Mouse (Mus musculus): ENCODE data around the gene Pxn. TPM values are rescaled to one million over a fixed set of nuclear protein-coding genes. Genes with fewer than 3 reads are reported as not detected.
A peak's percentile ranks its signal among the peaks of the same experiment; 100 is the strongest.
"Not testable (repeated sequence)": the region's sequence is repeated elsewhere in the genome, so short reads cannot be mapped to it uniquely, and the experiment has no call there.

The Pxn gene
- polyA plus RNA-seq, 1 experiment from 2014 or later: 23.4 TPM

DNA sequence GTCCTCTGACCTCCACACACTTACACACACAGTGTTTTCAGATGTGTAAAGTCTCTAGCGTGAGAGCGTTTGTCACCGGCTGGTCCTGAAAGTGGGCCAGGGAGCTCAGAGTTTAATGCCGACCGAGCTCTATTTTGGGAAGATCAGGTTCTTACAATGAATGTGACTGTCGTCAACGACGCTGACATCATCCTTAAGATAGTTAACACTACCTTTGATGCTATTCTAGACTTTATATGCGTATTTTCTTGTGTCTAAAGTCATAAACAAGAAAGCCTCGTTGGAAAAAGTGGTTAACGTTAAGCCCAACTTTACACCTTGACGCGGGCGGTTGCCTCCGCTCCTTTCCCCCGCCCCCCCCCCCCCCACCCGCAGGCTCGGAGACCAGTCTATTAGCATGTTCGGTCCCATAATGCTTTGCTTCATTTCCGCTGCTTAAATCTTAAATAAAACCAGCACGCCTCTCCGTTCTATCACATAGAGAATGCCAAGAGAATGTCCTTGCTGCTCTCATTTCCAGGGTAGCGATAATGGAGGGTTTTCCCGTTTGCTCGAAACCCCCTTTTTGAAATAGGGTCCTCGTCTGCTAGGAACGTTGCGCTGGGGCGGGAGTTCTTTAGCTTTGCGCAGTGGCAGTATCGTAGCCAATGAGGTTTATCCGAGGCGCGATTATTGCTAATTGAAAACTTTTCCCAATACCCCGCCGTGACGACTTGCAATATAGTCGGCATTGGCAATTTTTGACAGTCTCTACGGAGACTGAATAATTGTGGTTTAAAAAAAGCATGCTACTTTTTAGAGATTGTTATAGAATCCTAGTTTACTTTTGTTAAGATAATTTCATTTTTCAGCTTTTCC is 17.4 kb upstream of the Pxn start:
- Histone ChIP-seq H3K27ac (peak overlapping the region; percentile 100), H3K4me2 (peak overlapping the region; percentile 70), H3K4me3 (peak overlapping the region; percentile 43), H3K36me3 (no peaks in the 10 kb centered on the region), H3K27me3 (no peaks in the 10 kb centered on the region), H3K4me1 (replicated peaks) (peaks cover 27% of the 10 kb centered on the region), H3K9ac (peak overlapping the region; percentile 84), H3K9me3 (no peaks in the 10 kb centered on the region)
- peak; percentile 70 for ATAC-seq (ENCODE audit: low FRiP score)
- WGBS: 1% methylated on average over 39 of the region's 39 CpGs

GRCm38 (mm10) chr5:115489699-115490637 is 16.5 kb upstream of the Pxn start:
- H3K36me3 ChIP-seq: no peaks in the 10 kb centered on the region
- WGBS: under 1% methylated on average over 50 of the region's 50 CpGs
- peak overlapping the region; percentile 70 for H3K4me2 ChIP-seq
- H3K27ac ChIP-seq: peak overlapping the region; percentile 100
- H3K9ac ChIP-seq: peak overlapping the region; percentile 84
- H3K4me3 ChIP-seq: peak overlapping the region; percentile 43
- no peaks in the 10 kb centered on the region for H3K27me3 ChIP-seq
- no peaks in the 10 kb centered on the region for H3K9me3 ChIP-seq
- peaks cover 22% of the 10 kb centered on the region for H3K4me1 ChIP-seq (replicated peaks)
- ATAC-seq (ENCODE audit: low FRiP score): peak; percentile 78

DNA sequence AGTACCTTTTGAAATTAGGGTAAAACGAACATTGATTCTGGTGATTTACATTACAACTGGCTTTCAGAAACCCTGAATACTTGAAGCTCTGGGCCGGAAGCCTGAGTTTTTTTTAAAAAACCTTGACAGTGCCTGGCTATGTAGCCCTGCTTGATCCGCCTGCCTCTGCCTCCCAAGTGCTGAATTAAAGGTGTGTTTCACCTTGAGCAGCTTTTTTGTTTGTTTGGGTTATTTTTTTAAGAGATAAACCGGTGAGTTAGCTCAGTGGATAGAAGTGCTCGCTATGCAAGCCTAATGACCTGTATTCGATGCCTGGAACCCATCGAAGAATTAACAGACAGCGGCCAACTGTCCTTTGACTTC is 15.9 kb upstream of the Pxn start:
- ATAC-seq (ENCODE audit: low FRiP score): no peak
- no peaks in the 10 kb centered on the region for H3K9me3 ChIP-seq
- peak overlapping the region; percentile 70 for H3K4me2 ChIP-seq
- WGBS: 12% methylated on average over 8 of the region's 8 CpGs
- no peaks in the 10 kb centered on the region for H3K36me3 ChIP-seq
- peak overlapping the region; percentile 100 for H3K27ac ChIP-seq
- H3K9ac ChIP-seq: no peak overlapping the region
- H3K4me3 ChIP-seq: no peak overlapping the region
- H3K27me3 ChIP-seq: no peaks in the 10 kb centered on the region
- H3K4me1 ChIP-seq (replicated peaks): peaks cover 21% of the 10 kb centered on the region

- WGBS: 34% methylated on average over 5 of the region's 5 CpGs
- H3K9ac ChIP-seq: no peak overlapping the region
- ATAC-seq (ENCODE audit: low FRiP score): no peak
- H3K4me1 ChIP-seq (replicated peaks): peaks cover 21% of the 10 kb centered on the region
- no peaks in the 10 kb centered on the region for H3K36me3 ChIP-seq
- H3K9me3 ChIP-seq: no peaks in the 10 kb centered on the region
- no peak overlapping the region for H3K4me3 ChIP-seq
- H3K4me2 ChIP-seq: peak overlapping the region; percentile 70
- H3K27me3 ChIP-seq: no peaks in the 10 kb centered on the region
- H3K27ac ChIP-seq: no peak overlapping the region; the same call in 1 of the 2 replicates
Observed at GRCm38 (mm10) chr5:115491076-115491475, 15.4 kb upstream of the Pxn start.

GRCm38 (mm10) chr5:115491771-115492322 is 14.6 kb upstream of the Pxn start:
- WGBS: 5% methylated on average over 28 of the region's 28 CpGs
- Histone ChIP-seq H3K27ac (no peak overlapping the region; the same call in 1 of the 2 replicates), H3K9ac (peak overlapping the region; percentile 68), H3K9me3 (no peaks in the 10 kb centered on the region), H3K4me2 (peak overlapping the region; percentile 70), H3K4me1 (replicated peaks) (peaks cover 21% of the 10 kb centered on the region), H3K36me3 (no peaks in the 10 kb centered on the region), H3K4me3 (peak overlapping the region; percentile 28), H3K27me3 (no peaks in the 10 kb centered on the region)
- no peak for ATAC-seq (ENCODE audit: low FRiP score)

DNA sequence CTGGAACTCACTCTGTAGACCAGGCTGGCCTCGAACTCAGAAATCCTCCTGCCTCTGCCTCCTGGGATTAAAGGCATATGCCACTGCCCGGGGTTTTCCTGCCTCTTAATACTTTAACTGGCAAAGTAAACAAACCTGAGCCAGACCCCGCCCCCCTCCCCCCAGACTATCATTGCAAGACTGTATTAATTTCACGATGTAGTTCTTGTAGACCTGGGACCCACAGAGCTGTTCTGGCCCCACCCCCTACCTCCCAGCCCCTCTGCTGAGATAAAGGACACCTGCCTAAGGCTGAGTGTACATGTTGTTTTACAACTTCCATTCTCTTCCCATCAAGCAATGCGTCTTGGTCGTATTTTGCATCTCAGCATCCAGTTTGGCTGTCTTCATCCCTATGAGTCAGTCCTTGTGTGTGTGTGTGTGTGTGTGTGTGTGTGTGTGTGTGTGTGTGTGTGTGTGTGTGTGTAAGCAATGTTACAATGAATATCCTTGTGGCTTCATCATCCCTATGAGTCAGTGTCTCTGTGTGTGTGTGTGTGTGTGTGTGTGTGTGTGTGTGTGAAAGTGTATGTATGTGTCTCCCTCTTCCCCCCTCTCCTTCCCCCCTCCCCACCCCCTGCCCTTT is 13.7 kb upstream of the Pxn start:
- WGBS: 77% methylated on average over 6 of the region's 6 CpGs
- no peak overlapping the region for H3K4me3 ChIP-seq
- no peaks in the 10 kb centered on the region for H3K27me3 ChIP-seq
- no peak overlapping the region for H3K4me2 ChIP-seq
- peaks cover 21% of the 10 kb centered on the region for H3K4me1 ChIP-seq (replicated peaks)
- no peak overlapping the region for H3K9ac ChIP-seq
- H3K36me3 ChIP-seq: no peaks in the 10 kb centered on the region
- H3K9me3 ChIP-seq: no peaks in the 10 kb centered on the region
- H3K27ac ChIP-seq: no peak overlapping the region
- no peak for ATAC-seq (ENCODE audit: low FRiP score)

GRCm38 (mm10) chr5:115493441-115493840 is 13.0 kb upstream of the Pxn start:
- Histone ChIP-seq H3K4me1 (replicated peaks) (peaks cover 21% of the 10 kb centered on the region), H3K4me3 (no peak overlapping the region), H3K4me2 (no peak overlapping the region), H3K27ac (no peak overlapping the region), H3K9ac (no peak overlapping the region), H3K36me3 (no peaks in the 10 kb centered on the region), H3K9me3 (no peaks in the 10 kb centered on the region), H3K27me3 (no peaks in the 10 kb centered on the region)
- no peak for ATAC-seq (ENCODE audit: low FRiP score)
- WGBS: 66% methylated on average over 5 of the region's 5 CpGs

DNA sequence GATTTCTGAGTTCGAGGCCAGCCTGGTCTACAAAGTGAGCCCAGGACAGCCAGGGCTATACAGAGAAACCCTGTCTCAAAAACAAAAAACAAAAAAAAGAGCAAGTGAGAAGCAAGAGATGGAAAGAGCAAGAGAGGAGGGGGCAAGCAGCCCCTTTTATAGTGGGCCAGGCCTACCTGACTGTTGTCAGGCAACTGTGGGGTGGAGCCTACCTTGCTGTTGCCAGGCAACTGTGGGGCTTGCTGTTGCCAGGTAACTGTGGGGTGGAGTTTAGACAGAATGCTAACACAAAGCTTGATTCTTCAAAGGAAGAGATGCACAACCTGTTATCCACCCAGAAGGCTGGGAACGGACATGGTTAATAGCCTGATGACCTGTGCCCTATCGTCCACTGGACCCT is 10.9 kb upstream of the Pxn start:
- ATAC-seq (ENCODE audit: low FRiP score); H3K27me3 ChIP-seq; H3K36me3 ChIP-seq; H3K4me2 ChIP-seq; H3K27ac ChIP-seq; H3K9me3 ChIP-seq; H3K4me3 ChIP-seq; H3K9ac ChIP-seq: not testable (repeated sequence)
- peaks cover 20% of the 10 kb centered on the region for H3K4me1 ChIP-seq (replicated peaks)
- 76% methylated on average over 3 of the region's 3 CpGs for WGBS

DNA sequence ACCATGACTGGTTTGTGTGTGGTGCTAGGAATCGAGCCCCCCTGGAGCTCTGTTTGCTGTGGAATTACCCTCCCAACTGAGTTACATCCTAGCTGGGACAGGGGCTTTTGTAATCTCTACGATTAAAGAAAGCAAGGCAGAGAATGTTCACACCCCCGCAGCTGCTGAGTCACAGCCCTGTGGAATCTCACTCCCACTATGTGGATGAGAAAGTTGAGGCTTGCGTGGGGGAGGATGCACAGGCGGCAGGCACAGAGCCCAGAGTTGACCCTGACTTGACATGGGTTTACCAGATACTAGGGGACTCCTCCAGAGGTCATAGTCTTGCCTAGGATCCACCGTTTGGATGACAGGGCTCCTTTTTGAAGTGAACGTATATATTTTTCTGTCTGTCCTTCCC is 9.4 kb upstream of the Pxn start:
- Histone ChIP-seq H3K9ac (no peak overlapping the region), H3K36me3 (no peaks in the 10 kb centered on the region), H3K4me2 (no peak overlapping the region), H3K4me1 (replicated peaks) (peaks cover 5% of the 10 kb centered on the region), H3K9me3 (no peaks in the 10 kb centered on the region), H3K4me3 (no peak overlapping the region), H3K27ac (no peak overlapping the region), H3K27me3 (no peaks in the 10 kb centered on the region)
- WGBS: 73% methylated on average over 7 of the region's 7 CpGs
- no peak for ATAC-seq (ENCODE audit: low FRiP score)

- Histone ChIP-seq H3K4me3 (no peak overlapping the region), H3K36me3 (no peaks in the 10 kb centered on the region), H3K4me1 (replicated peaks) (peaks cover 2% of the 10 kb centered on the region; the same call in 1 of the 2 replicates), H3K4me2 (no peak overlapping the region), H3K9me3 (no peaks in the 10 kb centered on the region), H3K9ac (no peak overlapping the region), H3K27me3 (no peaks in the 10 kb centered on the region), H3K27ac (no peak overlapping the region)
- ATAC-seq (ENCODE audit: low FRiP score): no peak
- WGBS: 61% methylated on average over 9 of the region's 9 CpGs
Observed at GRCm38 (mm10) chr5:115498307-115499240, 7.9 kb upstream of the Pxn start.

DNA sequence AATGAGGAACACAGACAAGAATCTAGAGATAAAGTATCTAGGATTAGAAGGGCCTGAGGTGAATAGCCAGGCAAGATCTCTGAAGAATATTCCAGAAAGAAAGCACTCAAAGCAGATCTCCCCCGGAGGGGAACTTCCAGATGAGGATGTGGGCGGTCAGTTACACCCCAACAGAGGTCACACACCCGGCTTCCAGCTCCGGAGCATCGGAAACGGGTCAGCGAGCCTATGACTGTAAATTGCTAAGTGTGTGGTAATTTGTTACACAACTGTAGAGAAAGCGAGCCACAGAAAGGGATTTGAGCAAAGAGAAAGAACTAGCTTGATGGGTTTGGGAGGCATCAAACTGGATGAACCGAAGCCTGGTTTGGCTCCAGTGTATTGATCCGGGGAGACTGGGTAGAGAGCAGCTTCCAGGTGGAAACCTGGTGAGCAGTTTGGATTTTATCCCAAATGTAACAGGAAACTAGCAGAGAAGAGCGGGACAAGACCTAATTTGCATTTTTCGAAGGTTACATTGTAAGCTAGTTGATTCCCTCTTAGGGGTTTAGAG is 6.0 kb upstream of the Pxn start:
- H3K4me2 ChIP-seq: no peak overlapping the region
- no peak for ATAC-seq (ENCODE audit: low FRiP score)
- no peaks in the 10 kb centered on the region for H3K9me3 ChIP-seq
- H3K9ac ChIP-seq: no peak overlapping the region
- no peak overlapping the region for H3K27ac ChIP-seq
- no peaks in the 10 kb centered on the region for H3K4me1 ChIP-seq (replicated peaks)
- 80% methylated on average over 12 of the region's 12 CpGs for WGBS
- no peaks in the 10 kb centered on the region for H3K36me3 ChIP-seq
- H3K4me3 ChIP-seq: no peak overlapping the region
- H3K27me3 ChIP-seq: no peaks in the 10 kb centered on the region

All from hindbrain, embryonic 13.5 days (tissue).